Mouse (Mus musculus): ENCODE results near the gene BC107364.
A peak's percentile ranks its signal among the peaks of the same experiment; 100 is the strongest.

- peak; percentile 65 for TF ChIP-seq CTCF (IDR thresholded peaks at IDR 0.05; ENCODE audit: low read depth, low read length)
- 0 out of 2 replicates have a peak, but pooled peaks have one; percentile 24 for TF ChIP-seq EP300 (IDR thresholded peaks at IDR 0.05; ENCODE audit: insufficient read depth, low read depth, low read length)
These were observed 11.5 kb downstream of the BC107364 start for GRCm38 (mm10) chr3:96440578-96440977.
